Comparison of ENCODE assay signal across 29 mouse cellular contexts in the genomic region with DNA sequence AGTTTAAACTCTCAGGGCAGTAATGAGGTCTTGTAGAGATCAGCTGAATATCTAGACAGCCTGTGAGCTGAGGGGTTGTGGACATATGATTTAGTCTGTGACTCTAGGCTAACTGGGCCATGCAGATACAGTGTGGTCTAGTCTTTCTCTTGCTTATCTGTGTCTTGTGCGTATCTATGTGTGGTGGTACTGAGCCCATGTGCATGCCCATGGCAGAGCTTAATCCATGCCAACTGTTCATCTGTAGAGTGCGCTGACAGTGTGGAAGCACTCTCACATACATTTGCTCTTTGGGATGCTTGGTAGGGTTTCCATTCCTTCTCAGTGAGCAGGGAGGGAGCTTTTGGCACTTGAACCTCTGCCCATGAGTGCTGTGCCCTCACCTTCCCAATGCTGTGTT. TPM values are rescaled to one million over a fixed set of nuclear protein-coding genes. Genes with fewer than 3 reads are reported as not detected.
"Had no signal": no experiment of that assay in that cellular context is flagged by ENCODE, and none has a peak within 500 bp of the region (broad histone marks: within the 10 kb centered on the region; RNA-seq: fewer than 3 reads in every experiment).

No protein-coding gene starts in this region.

- H3K4me3 ChIP-seq: kidney, embryonic 15.5 days; left cerebral cortex, adult 2 months; liver, embryonic 15.5 days; midbrain, embryonic 10.5 days; midbrain, embryonic 13.5 days; myocyte; neural tube, embryonic 13.5 days had no signal

- H3K36me3 ChIP-seq: kidney, embryonic 15.5 days; liver, embryonic 15.5 days; midbrain, embryonic 10.5 days; midbrain, embryonic 13.5 days; neural tube, embryonic 13.5 days had no signal

- H3K4me2 ChIP-seq: kidney, embryonic 15.5 days; liver, embryonic 15.5 days; midbrain, embryonic 13.5 days; neural tube, embryonic 13.5 days had no signal

- H3K9me3 ChIP-seq: kidney, embryonic 15.5 days; liver, embryonic 15.5 days; midbrain, embryonic 10.5 days; midbrain, embryonic 13.5 days; neural tube, embryonic 13.5 days had no signal

- H3K4me1 ChIP-seq: midbrain, embryonic 10.5 days; midbrain, embryonic 13.5 days; neural tube, embryonic 13.5 days had no signal

- H3K9ac ChIP-seq: kidney, embryonic 15.5 days; liver, embryonic 15.5 days; midbrain, embryonic 13.5 days; neural tube, embryonic 13.5 days had no signal

- H3K27ac ChIP-seq: kidney, embryonic 15.5 days; left cerebral cortex, adult 2 months; liver, embryonic 15.5 days; midbrain, embryonic 10.5 days; midbrain, embryonic 13.5 days; neural tube, embryonic 13.5 days had no signal

- DNase-seq: kidney, adult 8-10 months; kidney, postnatal 10 days; kidney, postnatal 36 days; layer of hippocampus, postnatal 36 days; lung, adult 2 months; lung, postnatal 14 days; lung, postnatal 4 days; retina, postnatal 1 day; right cerebral cortex, postnatal 25 days; thymus, adult 2 months; thymus, postnatal 14 days; thymus, postnatal 4 days had no signal

- ATAC-seq: midbrain, embryonic 13.5 days; midbrain, embryonic 16.5 days had no signal

RNA-seq across cellular contexts. Expression of gene Cdc20b, which starts 13.4 kb away (rescaled TPM):
- total RNA-seq: layer of hippocampus, postnatal 36 days; left cerebral cortex, postnatal 10 days; left cerebral cortex, postnatal 36 days; megakaryocyte, adult 5-6 weeks; neutrophil, adult 5-6 weeks had no signal
- polyA plus RNA-seq: kidney, embryonic 15.5 days; limb, embryonic 11.5 days; limb, embryonic 14.5 days; liver, embryonic 15.5 days; myocyte; neural tube, embryonic 13.5 days had no signal

RNA-seq across cellular contexts. Expression of gene Gpx8, which starts 24.7 kb away (rescaled TPM):
- total RNA-seq: neutrophil, adult 5-6 weeks had no signal

RNA-seq across cellular contexts. Expression of gene Mcidas, which starts 27.9 kb away (rescaled TPM):
- total RNA-seq: megakaryocyte, adult 5-6 weeks; monocyte, adult 5-6 weeks; neutrophil, adult 5-6 weeks had no signal
- polyA plus RNA-seq: kidney, embryonic 15.5 days; limb, embryonic 11.5 days; limb, embryonic 14.5 days; liver, embryonic 15.5 days; myocyte; spleen, adult 2 months; testis, adult 2 months had no signal

RNA-seq across cellular contexts. Expression of gene Ccno, which starts 33.9 kb away (rescaled TPM):
- polyA plus RNA-seq: neural tube, embryonic 13.5 days had no signal
